Mouse (Mus musculus): ENCODE results near the gene Oaz2.

The Oaz2 gene

DNA sequence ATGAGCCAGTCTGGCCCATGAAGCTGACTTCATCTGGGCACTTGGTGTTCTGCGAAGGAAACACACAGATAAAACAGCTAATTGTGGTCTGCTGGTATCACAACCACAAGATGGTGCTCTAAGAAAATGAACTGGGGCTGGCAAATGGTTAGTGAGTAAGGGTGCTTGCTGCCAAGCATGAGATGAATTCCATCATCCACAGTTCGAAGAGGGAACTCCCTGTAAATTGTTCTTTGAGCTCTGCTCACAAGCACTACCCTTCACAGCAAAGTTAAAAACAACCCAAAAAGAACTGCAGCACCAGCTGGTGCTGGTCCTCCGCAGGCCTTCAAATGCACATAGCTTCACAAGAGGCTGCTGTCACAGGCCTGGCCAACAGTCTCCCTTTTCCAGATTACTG, 27.8 kb downstream of the Oaz2 start:
- DNase-seq, result peak; percentile 57

DNA sequence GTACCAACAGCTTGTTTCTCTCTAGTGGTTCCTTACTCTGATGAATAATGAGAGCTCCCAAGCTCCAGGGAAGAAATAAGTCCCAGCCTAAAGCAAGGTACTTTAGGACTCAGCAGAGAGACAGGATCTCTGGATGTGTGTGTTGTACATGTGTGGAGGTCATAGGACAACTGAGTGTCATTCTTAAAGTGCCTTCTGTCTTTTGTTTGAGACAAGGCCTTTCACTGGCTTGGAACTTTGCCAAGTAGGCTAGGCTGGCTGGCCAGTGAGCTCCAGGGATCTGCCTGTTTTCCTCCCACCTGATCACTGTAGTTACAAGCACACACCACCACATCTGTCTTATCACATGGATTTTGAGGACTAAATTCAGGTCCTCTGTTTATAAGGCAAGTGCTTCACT, 28.5 kb downstream of the Oaz2 start:
- DNase-seq, result no peak

DNA sequence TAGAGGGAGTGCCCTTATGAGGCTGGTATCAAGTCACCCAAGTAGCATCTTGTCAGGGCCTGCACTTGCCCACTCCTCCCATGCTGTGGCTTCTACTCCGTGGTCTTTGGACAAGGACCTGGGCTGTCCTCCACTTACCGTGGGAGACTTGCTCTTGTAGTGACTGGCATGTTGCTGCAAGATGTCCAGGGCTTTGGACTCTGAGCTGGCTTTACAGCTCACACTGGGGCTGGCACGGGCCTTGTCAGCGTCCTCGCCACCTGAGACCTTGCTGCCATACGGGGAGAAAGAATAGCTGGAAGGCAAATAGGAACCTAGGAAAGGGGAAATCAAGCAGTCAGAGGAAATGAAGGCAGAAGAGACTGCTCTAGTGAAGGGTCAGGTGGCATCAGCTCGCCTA, 29.6 kb downstream of the Oaz2 start:
- no peak for DNase-seq

DNA sequence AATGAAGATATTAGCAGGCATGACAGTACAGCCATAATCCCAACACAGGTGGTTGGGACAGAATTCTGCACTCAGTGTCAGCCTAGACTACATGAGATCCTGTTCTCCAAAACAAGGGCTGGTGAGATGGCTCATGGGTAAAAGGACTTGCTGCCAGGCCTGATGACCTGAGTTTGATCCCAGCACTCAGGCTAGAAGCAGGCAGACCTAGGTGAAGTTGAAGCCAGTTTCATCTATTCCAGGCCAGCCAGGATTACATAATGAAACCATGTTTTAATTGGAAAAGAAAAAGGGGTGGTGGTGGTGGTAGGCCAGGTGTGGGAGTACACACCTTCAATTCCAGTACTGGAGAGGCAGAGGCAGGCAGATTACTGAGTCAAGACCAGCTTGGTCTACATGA, 30.2 kb downstream of the Oaz2 start:
- DNase-seq, result no peak

DNA sequence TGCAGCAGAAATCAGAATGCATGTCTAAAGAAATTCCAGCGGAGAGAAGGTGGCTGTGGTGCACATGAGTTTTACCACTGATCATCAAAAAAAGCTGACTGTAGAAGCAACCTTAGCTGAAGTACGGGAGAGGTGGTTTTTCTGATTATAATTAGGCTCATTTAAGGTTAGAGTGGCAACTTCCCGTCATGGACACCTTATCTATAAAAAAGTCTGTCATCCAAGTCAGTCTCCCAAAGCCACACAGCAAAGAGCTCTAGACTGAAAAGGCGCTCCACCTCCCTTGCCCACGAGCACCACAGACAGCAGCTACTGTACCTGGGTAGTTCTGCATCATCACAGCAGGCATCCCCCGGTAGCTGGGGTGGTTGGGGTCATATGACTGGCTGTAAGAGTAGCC, 32.7 kb downstream of the Oaz2 start:
- no peak for DNase-seq

DNA sequence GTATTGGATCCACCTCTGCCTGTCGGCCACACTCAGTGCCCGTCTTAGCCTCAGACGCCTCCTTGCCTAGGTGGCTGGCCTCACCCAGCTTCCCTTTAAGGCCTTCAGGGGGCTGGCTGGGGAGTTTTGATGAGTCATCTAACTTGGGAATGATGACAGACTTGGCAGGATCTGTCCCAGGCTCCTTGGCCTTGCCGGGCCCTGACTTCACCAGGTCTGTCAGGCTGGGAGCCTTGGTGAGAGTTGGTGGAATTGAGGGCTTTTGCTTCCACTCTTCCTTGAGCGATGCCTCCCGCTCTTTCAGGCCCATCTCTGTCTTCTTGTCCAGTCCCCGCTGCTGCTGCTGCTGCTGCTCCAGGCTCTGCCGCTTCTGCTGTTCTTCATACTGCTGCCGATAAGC, 34.5 kb downstream of the Oaz2 start:
- no peak for DNase-seq

DNA sequence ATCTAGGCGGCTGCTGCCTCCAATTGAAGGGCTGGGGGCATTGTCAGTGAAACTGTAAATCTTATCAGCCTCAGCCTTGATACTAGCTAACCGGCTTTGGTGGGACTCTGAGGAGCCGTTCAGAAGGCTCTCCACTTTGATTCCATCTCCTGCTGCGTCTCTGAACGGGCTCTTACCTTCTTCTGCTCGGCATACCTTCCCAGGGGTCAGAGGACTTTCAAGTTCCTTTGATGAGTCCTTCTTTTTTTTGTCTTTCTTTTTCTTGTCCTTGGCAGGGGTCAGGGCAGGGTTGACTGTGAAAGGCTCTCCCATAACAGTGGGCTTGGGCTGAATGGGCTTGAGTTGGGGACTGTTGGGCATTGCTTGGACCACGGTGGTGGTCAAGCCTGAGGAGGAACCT, 35.4 kb downstream of the Oaz2 start:
- DNase-seq, result no peak

DNA sequence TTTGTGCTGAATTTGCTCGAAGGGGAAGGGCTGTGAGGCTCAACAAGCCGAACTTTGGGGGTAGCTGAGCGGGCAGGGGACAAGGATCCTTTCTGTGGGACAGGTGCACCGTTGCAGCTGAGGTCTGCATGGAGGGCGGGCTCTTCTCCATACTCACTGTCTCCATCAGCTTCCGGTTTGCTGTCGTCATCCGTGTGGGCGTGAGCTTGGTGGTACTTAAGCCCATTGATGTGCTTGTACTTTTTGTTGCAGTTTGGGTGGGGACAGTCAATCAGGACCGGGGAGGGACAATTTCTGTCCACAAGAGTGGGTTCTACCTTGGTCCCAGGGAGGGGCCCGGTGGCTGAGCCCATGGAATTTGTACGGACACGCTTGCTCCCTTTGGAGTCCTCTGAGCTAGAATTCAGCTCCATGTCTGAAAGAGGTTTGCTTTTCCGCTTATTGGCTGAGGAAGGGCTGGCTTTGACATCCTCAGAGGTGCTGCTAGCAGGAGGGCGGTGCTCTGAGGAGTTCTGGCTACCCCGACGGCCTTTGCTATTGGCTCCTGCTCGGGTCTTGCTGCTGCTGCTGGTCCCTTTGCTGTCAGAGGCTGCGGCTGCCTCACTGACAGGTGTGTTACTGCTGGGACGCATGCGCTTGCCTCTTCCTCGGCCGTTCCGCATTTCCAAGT, 36.3 kb downstream of the Oaz2 start:
- no peak for DNase-seq

DNA sequence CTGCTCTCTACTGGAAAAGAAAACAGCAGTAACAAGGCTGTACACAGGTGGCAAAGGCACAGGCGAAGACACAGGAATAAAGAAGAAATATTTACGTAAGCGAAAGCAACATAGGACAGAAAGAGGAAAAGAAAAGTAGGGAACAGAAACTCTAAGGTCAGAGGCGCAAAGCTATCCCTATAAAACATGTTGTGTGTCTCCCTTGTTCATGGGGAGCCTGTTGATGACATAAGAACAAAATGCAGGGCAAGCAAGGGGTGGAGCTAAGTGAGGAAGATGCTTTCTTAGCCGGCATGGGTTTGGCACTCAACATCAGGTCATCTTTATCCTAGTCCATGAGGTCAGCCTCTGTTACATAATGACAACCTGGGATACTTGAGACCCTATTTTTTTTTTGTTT, 50.4 kb downstream of the Oaz2 start:
- DNase-seq, result no peak

DNA sequence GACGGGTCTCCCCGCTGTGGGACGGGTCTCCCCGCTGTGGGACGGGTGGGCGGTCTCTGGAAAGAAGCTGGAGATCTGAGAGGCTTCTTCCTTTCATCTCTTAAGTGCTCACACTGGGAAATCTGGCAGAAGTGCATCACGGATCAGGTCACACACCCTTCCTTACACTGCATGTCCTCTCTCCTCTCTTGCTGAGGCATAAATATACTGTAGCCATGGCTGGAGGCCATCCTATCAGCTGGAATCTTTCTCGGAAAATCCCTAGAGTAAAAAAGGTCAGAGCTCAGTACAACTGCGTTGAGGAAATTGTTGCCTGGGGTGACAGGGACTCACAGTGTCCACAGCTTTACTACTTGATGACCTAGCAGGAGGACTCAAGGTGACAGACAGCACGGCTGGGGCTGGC, 53.4 kb downstream of the Oaz2 start:
- no peak for DNase-seq

DNA sequence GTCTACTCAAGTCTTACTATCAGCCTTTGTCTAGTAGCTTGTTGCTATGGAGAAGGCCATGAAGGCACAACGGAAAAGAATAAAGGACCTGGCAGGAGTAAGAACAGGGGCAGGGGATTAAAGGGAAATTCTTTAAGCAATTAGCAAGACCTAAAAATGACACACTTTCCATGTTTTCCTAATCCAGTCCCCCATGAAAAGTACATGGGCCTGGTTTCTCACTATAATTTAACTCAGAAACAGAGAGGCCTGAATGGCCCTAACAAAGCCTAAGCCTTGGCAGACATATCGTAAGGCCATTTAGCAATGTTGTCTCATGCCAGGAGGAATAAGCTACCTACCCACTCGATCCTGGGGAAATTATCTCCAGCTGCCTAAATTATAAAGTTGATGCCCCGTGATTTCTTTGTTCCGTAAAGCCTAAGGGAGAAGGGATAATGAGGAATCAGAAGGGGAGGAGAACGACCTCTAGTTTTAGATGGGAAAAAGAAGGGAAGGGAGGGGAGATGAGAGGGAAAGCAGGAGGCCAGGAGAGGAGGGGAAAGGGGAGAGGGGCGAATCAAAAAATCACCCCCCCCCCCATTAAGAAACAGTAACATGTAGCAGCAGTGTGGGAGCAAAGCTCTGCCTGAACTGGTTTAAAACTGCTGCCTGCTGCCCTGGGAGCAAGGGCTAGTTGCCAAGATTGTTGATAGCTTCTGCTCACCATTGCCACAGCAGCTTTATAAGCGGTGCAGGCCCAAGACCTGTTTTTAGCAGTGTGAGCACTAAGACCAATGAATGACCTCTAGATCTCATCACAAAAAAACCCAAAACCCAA, 56.9 kb downstream of the Oaz2 start:
- no peak for DNase-seq

DNA sequence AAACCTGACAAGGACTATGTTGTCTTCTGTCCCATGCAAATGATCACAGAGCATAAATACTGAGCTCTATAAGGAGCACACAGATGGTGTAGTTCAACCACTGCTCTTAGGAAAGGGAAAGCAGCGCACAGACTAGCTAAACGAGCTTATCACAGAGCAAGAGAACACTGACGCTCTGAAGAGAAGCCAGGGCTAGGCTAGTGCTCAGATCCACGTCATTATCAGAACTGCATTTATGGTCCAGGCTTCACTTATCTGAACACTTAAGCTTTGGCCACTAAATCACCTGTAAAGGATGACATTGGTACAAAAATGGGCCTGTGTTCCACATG, 57.5 kb downstream of the Oaz2 start:
- no peak for DNase-seq

DNA sequence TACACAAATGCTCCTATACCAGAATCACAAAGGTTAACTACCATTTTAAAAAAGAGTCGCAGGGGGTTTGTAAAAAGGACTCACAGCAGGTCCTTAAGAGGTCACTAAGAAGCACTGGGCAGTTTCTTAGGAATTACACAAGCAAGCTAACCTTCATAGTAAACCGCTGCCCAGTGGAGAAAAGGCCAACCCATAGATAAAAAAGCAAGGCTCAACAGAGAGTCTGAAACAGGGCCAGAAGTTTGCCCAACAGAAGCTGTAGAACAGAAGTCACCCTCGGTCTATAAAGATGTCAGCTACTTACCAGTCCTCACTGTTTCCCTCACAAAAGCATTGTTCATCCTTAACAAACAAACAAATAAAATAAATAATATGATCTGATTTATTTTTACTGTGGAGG, 58.6 kb downstream of the Oaz2 start:
- DNase-seq, result no peak

DNA sequence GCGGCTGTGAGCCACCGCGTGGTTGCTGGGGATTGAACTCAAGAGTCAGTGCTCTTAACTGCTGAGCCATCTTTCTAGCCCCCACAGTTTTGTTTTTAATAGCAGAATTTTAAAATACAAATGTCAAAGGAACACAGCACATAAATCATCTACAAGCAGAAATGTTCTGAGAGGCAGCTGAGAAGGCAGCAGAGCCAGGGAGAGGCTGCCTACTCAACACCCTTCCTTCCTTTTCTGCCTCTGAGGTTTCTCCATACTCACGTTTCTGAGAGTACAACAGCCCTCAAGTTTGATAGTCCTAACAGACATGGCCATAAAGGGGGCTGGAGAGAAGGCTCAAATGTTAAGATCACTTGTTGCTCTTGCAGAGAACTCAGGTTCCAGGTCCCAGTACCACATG, 59.7 kb downstream of the Oaz2 start:
- DNase-seq, result no peak

DNA sequence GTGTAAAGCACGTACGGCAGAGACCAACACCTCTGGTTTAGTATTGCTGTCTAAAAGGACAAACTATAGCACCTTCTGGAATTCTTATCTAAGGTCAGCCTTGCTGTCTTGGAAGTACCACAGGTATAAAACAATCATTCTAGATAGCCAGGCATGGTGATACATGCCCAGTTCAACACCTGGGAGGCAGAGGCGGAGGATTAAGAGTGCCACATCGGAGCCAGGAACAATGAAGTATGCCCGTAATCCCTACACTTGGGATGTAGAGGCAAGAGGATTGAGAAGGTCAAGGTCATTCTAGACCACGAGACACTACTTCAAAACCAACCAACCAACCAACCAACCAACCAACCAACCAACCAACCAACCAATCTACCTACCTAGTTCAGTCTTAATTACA, 60.8 kb downstream of the Oaz2 start:
- DNase-seq, result no peak

DNA sequence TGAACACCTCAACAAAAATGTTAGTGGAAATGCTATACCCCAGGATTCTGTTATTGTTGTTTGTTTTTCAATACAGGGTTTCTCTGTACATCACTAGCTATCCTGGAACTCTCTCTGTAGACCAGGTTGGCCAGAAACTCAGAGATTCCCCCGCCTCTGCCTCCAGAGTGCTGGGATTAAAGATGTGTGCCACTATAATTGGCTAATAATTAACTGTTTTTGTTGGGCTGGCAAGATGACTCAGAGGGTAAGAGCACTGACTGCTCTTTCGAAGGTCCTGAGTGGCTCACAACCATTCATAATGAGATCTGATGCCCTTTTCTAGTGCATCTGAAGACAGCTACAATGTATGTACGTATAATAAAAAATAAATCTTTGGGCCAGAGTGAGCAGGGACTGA, 67.1 kb downstream of the Oaz2 start:
- no peak for DNase-seq
